Mouse (Mus musculus): ENCODE data around the gene Rab25. TPM values are rescaled to one million over a fixed set of nuclear protein-coding genes. Genes with fewer than 3 reads are reported as not detected.

Gene Rab25
- polyA plus RNA-seq, 1 experiment from 2014 or later: 0.29 TPM

DNA sequence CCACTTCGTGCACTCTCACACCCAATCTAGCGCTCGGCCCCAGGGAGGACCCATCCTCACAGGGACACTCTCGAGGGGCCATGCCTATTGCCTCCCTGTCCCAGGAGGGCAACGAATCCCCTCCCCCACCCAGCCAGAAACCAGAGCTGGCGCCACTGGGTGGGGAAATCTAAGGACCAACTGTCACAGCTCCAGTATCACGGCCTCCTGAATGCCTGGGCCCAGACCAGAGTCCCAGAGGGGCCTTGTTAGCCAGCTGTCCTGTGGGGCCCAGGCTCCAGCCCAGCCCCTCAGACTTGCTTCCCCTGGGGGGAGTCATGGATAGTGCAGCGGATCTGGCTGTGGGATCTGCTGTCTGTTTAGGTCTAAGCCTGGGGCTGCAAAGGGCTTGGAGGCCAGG, 20.5 kb downstream of the Rab25 start:
- H3K9ac ChIP-seq: peak overlapping the region; percentile 40
- peak overlapping the region; percentile 22 for H3K27ac ChIP-seq
- H3K36me3 ChIP-seq: peaks cover 27% of the 10 kb centered on the region
- H3K4me1 ChIP-seq: peaks cover 45% of the 10 kb centered on the region
- 25% methylated on average over 8 of the region's 8 CpGs for WGBS
- H3K4me2 ChIP-seq (replicated peaks): peak overlapping the region; percentile 94
- no peaks in the 10 kb centered on the region for H3K27me3 ChIP-seq (replicated peaks)
- no peaks in the 10 kb centered on the region for H3K9me3 ChIP-seq
- no peak for ATAC-seq (ENCODE audit: low FRiP score, low read depth)
- peak overlapping the region; percentile 23 for H3K4me3 ChIP-seq

DNA sequence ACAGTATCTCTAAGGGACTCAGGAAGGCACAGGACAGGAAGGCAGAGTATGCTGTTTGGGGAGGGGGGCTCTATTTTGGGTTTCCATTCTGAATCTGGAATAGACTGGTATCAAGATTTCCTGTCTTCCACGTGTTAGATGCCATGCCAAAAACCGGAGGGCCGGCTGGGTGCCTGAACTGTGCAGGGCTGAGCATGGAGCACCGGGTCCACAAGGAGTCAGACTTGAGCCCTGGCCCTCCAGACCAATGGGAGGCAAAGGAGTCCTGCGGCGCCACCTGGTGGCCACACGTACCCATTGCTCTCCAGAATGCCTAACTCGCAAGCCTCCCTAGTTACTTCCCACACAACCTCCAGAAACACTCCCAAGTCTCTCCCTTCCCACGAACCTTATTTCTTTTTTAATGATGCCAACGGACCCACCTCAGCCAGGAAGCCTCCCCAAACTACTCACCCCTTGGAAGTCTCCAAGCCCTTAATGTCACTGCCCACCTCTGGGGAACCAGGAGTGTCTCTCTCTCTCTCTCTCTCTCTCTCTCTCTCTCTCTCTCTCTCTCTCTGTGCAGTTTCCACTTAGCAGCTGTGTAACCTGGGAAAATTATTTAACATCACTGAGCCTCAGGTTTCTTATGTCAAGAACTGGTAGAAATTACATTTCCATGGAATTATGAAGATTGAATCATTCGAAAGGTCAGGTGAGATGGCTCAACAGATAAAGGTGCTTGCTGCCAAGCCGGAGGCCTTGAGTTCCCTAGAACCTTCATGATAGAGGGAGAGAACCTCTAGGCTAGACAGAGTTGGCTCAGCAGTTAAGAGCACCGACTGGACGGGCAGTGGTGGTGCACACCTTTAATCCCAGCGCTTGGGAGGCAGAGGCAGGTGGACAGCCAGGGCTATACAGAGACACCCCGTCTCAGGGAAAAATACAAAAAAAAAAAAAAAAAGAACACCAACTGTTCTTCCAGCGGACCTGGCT, 21.7 kb downstream of the Rab25 start:
- Histone ChIP-seq H3K36me3 (peaks cover 27% of the 10 kb centered on the region), H3K4me3 (peak overlapping the region; percentile 13; the same call in 1 of the 2 replicates), H3K4me2 (replicated peaks) (peak overlapping the region; percentile 48), H3K9ac (no peak overlapping the region), H3K4me1 (peaks cover 45% of the 10 kb centered on the region), H3K27me3 (replicated peaks) (no peaks in the 10 kb centered on the region), H3K27ac (no peak overlapping the region), H3K9me3 (no peaks in the 10 kb centered on the region)
- ATAC-seq (ENCODE audit: low FRiP score, low read depth): no peak; the same call in 1 of the 2 replicates
- 36% methylated on average over 17 of the region's 17 CpGs for WGBS

DNA sequence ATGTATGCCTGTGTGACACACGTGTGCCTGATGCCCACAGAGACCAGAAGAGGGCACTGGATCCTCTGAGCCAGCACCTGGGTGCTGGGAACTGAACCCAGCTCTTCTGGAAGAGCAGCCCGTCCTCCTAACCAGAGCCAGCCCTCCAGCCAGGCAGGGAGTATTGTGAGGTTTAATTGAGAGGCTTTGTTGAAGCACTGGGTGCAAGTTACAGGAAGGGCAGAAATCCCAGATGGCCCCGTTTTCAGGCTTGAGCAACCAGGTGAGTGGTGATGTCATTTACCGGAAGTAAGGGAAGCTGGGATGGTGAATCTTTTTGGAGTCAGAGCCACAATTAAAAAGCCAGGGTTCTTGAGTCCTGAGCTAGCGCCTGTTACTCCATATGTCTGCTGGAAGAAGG, 23.1 kb downstream of the Rab25 start:
- no peak overlapping the region for H3K9ac ChIP-seq
- ATAC-seq (ENCODE audit: low FRiP score, low read depth): no peak
- no peak overlapping the region for H3K4me3 ChIP-seq
- H3K4me2 ChIP-seq (replicated peaks): no peak overlapping the region
- H3K27ac ChIP-seq: no peak overlapping the region
- 87% methylated on average over 5 of the region's 5 CpGs for WGBS
- no peaks in the 10 kb centered on the region for H3K27me3 ChIP-seq (replicated peaks)
- no peaks in the 10 kb centered on the region for H3K9me3 ChIP-seq
- peaks cover 27% of the 10 kb centered on the region for H3K36me3 ChIP-seq
- H3K4me1 ChIP-seq: peaks cover 40% of the 10 kb centered on the region

DNA sequence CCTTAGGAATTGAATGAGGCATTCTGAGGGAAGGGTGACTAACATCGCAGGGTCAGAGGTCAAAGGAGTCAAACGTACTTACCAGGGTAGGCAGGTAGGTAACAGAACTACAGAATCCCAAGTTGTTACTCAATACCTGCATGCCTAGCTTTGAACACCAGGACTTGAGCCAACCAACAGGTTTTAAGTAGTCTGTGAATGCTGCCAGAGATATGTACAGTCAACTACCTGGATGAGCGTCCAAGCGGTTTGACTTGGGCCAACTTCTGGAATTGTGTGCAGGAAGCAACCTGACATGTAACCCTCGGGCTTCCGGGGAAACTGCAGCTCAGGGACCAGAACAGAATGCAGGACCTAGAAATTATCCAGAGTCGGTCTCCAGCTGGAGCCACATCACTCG, 25.1 kb downstream of the Rab25 start:
- Histone ChIP-seq H3K27ac (no peak overlapping the region), H3K9ac (no peak overlapping the region), H3K4me2 (replicated peaks) (no peak overlapping the region), H3K4me3 (no peak overlapping the region), H3K4me1 (peaks cover 22% of the 10 kb centered on the region), H3K36me3 (peaks cover 27% of the 10 kb centered on the region), H3K9me3 (no peaks in the 10 kb centered on the region), H3K27me3 (replicated peaks) (no peaks in the 10 kb centered on the region)
- WGBS: 91% methylated on average over 8 of the region's 8 CpGs
- no peak for ATAC-seq (ENCODE audit: low FRiP score, low read depth)

DNA sequence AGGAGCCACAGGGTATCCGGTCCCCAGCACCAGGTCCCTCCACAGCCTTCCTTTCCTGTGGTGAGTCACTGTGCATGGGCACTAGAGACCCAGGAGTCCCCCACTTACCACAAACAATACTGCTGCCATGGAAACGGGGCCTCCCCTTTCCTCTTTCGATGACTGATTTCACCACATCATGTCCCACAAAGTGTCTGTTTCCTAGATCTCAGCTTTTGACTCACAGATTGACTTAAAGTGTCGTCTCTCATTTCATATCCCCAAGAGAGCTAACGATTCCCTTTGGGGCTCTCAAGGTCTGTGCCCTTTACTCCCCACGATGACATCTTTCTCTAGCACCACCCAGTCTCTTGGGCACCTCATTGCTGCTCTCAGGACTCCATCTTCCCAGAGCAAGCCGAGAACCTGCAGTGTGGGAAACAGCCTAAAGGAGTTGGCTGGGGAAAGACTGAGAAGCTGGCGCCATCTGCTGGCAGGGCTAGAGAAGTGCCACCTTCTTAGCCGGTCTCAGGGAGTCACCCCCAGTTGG, 26.2 kb downstream of the Rab25 start:
- ATAC-seq (ENCODE audit: low FRiP score, low read depth): peak; percentile 34; the same call in 1 of the 2 replicates
- no peak overlapping the region for H3K4me3 ChIP-seq
- no peak overlapping the region for H3K9ac ChIP-seq
- peaks cover 27% of the 10 kb centered on the region for H3K36me3 ChIP-seq
- WGBS: 36% methylated on average over 9 of the region's 9 CpGs
- no peak overlapping the region for H3K4me2 ChIP-seq (replicated peaks)
- H3K27ac ChIP-seq: no peak overlapping the region
- no peaks in the 10 kb centered on the region for H3K9me3 ChIP-seq
- H3K27me3 ChIP-seq (replicated peaks): no peaks in the 10 kb centered on the region
- peaks cover 13% of the 10 kb centered on the region for H3K4me1 ChIP-seq

DNA sequence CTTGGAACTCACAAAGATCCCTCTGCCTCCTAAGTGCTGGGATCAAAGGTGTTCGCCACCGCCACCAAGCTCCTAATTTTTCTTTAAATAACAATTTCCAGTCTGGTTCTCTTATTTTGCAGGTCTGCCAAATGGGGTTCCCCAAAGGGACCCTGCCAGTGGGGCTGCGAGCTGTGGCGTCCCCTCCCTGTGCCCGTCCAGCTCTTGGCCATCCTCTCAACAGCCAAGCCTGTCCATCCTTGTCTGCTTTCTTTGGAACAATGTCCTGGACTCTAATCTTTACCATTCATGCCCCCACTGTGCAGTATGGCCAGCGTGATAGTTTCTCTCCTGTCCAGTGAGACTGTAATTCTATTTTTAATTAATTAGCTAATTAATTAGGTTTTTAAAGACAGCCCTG, 26.9 kb downstream of the Rab25 start:
- no peak overlapping the region for H3K4me2 ChIP-seq (replicated peaks)
- H3K36me3 ChIP-seq: peaks cover 27% of the 10 kb centered on the region
- ATAC-seq (ENCODE audit: low FRiP score, low read depth): no peak
- no peaks in the 10 kb centered on the region for H3K27me3 ChIP-seq (replicated peaks)
- H3K9ac ChIP-seq: no peak overlapping the region
- H3K4me3 ChIP-seq: no peak overlapping the region
- no peaks in the 10 kb centered on the region for H3K9me3 ChIP-seq
- H3K27ac ChIP-seq: 0 out of 2 replicates have a peak overlapping the region, but pooled peaks have one; percentile 7
- H3K4me1 ChIP-seq: peaks cover 7% of the 10 kb centered on the region
- 95% methylated on average over 6 of the region's 6 CpGs for WGBS

DNA sequence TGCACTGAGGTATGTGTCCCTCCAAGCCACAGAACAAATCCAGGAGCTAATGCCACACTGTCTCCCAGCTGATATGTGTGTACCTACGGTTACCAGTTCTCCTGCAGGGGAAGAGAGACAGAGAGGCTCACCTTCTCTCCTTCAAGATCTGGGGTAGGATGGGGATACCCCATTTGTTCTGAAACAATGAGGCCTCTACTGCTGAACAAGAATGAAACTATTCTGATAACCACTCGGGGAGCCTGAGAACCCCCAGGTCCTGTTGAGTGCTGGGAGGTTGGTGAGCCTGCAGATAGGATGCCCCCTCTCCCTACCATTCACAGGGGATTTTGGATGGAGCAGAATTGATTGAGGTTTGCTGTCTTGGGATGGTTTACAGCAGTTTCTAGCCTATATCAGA, 28.0 kb downstream of the Rab25 start:
- Histone ChIP-seq H3K4me1 (no peaks in the 10 kb centered on the region), H3K4me3 (no peak overlapping the region), H3K4me2 (replicated peaks) (no peak overlapping the region), H3K9ac (no peak overlapping the region), H3K36me3 (peaks cover 25% of the 10 kb centered on the region), H3K27ac (no peak overlapping the region), H3K9me3 (no peaks in the 10 kb centered on the region), H3K27me3 (replicated peaks) (no peaks in the 10 kb centered on the region)
- ATAC-seq (ENCODE audit: low FRiP score, low read depth): no peak
- WGBS: 84% methylated on average over 2 of the region's 2 CpGs

DNA sequence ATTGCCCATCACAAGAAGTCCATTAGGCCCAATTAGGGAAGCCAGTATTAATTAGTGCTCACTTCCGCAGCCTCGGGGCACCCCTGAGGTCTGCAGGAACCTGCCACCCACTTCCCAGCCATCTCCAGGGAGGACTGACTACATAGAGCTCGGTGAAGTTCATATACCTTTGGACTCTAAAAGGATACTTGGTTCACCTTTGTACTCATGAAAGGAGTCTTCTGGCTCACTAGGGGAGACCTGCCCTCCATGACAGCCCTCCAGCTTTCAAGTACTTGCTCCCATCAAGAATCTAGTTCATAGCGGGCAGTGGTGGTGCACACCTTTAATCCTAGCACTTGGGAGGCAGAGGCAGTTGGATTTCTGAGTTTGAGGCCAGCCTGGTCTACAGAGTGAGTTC, 29.7 kb downstream of the Rab25 start:
- Histone ChIP-seq H3K4me1 (0 out of 2 replicates have a peak, but pooled peaks cover under 1% of the 10 kb centered on the region), H3K4me3 (no peak overlapping the region), H3K4me2 (replicated peaks) (no peak overlapping the region), H3K36me3 (peaks cover 9% of the 10 kb centered on the region), H3K27ac (no peak overlapping the region), H3K27me3 (replicated peaks) (0 out of 2 replicates have a peak, but pooled peaks cover 1% of the 10 kb centered on the region), H3K9ac (no peak overlapping the region), H3K9me3 (no peaks in the 10 kb centered on the region)
- 69% methylated on average over 4 of the region's 4 CpGs for WGBS
- ATAC-seq (ENCODE audit: low FRiP score, low read depth): no peak

DNA sequence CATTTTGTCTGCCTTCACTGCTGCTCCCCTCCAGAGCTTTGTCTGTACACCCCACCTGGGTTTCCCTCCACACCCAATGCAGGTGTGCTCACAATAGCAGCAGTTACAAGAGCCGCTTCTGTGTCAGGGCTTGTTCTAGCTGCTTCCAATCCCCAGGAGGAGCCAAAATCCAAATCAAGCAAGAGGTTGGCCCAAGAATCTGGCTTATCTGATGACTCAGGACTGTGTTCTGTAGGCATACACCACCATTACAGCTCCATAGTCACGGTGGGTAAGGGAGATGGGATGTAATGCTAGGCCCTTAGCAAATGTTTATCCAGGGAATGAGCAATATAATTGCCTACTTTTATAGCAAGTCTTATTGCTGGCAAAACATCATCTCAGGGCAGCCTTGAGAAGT, 31.7 kb downstream of the Rab25 start:
- Histone ChIP-seq H3K9me3 (no peaks in the 10 kb centered on the region), H3K36me3 (no peaks in the 10 kb centered on the region)
- WGBS: 78% methylated on average over 2 of the region's 2 CpGs

DNA sequence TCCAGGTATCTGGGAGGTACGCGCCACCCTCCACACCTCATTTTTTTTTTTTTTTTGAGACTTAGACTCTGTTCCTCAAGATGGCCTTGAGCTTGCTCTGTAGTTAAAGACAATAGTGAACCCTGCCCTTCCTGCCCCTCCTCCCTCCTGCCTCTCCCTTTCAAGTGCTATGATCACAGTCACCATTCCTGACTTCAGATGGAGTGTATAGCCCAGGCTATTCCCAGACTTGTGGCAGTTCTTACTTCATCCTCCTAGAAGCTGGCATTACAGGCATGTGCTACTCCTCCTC, 33.1 kb downstream of the Rab25 start:
- Histone ChIP-seq H3K4me3 (no peak overlapping the region), H3K9me3 (no peaks in the 10 kb centered on the region), H3K9ac (no peak overlapping the region), H3K27me3 (replicated peaks) (0 out of 2 replicates have a peak, but pooled peaks cover 2% of the 10 kb centered on the region), H3K4me1 (peaks cover 20% of the 10 kb centered on the region), H3K4me2 (replicated peaks) (no peak overlapping the region), H3K27ac (no peak overlapping the region), H3K36me3 (no peaks in the 10 kb centered on the region)
- WGBS: 98% methylated on average over 2 of the region's 2 CpGs
- no peak for ATAC-seq (ENCODE audit: low FRiP score, low read depth)

More for the DNA sequence above, 31.7 kb downstream of the Rab25 start:
- H3K27me3 ChIP-seq (replicated peaks): 0 out of 2 replicates have a peak, but pooled peaks cover 2% of the 10 kb centered on the region
- H3K4me1 ChIP-seq: peaks cover 12% of the 10 kb centered on the region
- H3K9ac ChIP-seq: no peak overlapping the region
- no peak for ATAC-seq (ENCODE audit: low FRiP score, low read depth)
- H3K4me3 ChIP-seq: no peak overlapping the region
- H3K4me2 ChIP-seq (replicated peaks): no peak overlapping the region
- no peak overlapping the region for H3K27ac ChIP-seq

DNA sequence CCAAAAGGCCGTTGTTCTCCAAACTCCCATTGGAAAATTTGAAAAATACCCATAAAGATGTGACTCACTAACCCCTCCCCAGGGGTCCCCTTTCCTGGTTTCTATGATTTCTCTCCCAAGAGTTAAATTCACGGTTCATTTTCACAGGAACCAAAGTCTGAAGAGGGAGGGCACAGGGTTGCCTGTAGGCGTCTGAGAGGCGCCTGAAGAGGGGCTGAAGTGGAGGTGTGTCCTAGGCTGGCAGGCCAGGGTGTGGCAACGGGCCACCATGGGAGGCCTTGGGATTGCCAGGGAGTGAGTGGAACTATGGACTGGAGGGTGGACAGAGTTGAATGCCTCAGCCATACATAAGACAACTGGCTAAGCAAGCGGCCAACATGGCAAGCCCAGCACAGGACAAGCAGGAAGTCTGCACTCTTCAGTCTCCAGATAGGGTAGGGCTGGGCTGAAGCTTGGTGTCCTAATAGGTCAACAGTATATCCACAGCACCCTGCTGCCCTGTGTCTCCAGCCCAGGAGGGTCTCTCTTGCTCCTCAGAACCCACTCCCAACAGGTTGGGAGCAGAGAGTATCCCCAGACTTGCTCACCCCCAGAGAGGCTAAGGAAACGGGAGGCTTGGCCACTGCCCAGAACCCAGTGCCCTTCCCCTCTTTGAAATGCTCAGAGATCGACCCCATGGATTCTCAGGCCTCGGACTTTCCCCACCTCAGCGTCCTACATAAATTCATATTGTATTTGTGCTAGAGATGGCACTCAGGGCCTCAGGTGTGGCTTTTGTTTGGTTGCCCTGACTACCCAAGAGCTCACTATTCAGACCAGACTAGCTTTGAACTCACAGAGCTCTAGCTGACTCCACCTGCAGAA, 33.6 kb downstream of the Rab25 start:
- WGBS: 81% methylated on average over 10 of the region's 10 CpGs

More for the DNA sequence above, 33.6 kb downstream of the Rab25 start:
- Histone ChIP-seq H3K9ac (no peak overlapping the region), H3K27ac (no peak overlapping the region), H3K4me2 (replicated peaks) (no peak overlapping the region), H3K9me3 (no peaks in the 10 kb centered on the region), H3K27me3 (replicated peaks) (0 out of 2 replicates have a peak, but pooled peaks cover 2% of the 10 kb centered on the region), H3K36me3 (no peaks in the 10 kb centered on the region), H3K4me3 (no peak overlapping the region), H3K4me1 (peaks cover 26% of the 10 kb centered on the region)
- no peak for ATAC-seq (ENCODE audit: low FRiP score, low read depth)

Measured in neural tube, embryonic 12.5 days (tissue).